Mouse (Mus musculus) lung, embryonic 16.5 days (tissue): Measurements from ENCODE around the gene Rab34. TPM values are rescaled to one million over a fixed set of nuclear protein-coding genes. Genes with fewer than 3 reads are reported as not detected.
A peak's percentile ranks its signal among the peaks of the same experiment; 100 is the strongest.

Source experiments
- ATAC-seq: fragments of 200-750 bp; cut with Nextera tagmentation; 2 replicates; pipeline ENCODE4 v1.8.0; 2017; ENCODE audit warnings: low read depth, mild to moderate bottlenecking, moderate library complexity
- H3K27ac ChIP-seq: fragments of 300-500 bp; sonication (generic); 2 replicates; pipeline ENCODE4 v1.5.1; 2014; ENCODE audit warnings: mild to moderate bottlenecking, control low read depth, low read length
- H3K27me3 ChIP-seq: fragments of 300-500 bp; sonication (generic); 2 replicates; pipeline ENCODE4 v1.6.1; 2014; ENCODE audit warnings: low read depth, low read length, mixed read lengths; ENCODE audit not compliant: control insufficient read depth, insufficient read depth
- H3K36me3 ChIP-seq: fragments of 300-500 bp; sonication (generic); 2 replicates; pipeline ENCODE4 v1.6.1; 2014; ENCODE audit warnings: low read length; ENCODE audit not compliant: control insufficient read depth, insufficient read depth
- H3K4me1 ChIP-seq: fragments of 300-500 bp; sonication (generic); replicated peaks from 2 replicates; pipeline ENCODE4 v1.6.1; 2014; ENCODE audit warnings: low read length, mixed read lengths; ENCODE audit not compliant: control insufficient read depth, insufficient read depth
- H3K4me2 ChIP-seq: fragments of 300-500 bp; sonication (generic); 2 replicates; pipeline ENCODE4 v1.6.1; 2014; ENCODE audit warnings: low read depth, low read length, control low read depth
- H3K4me3 ChIP-seq: fragments of 300-500 bp; sonication (generic); 2 replicates; pipeline ENCODE4 v1.5.1; 2014; ENCODE audit warnings: mild to moderate bottlenecking, low read length, control low read depth
- H3K9ac ChIP-seq: fragments of 300-500 bp; sonication (generic); 2 replicates; pipeline ENCODE4 v1.6.1; 2014; ENCODE audit warnings: low read length, control low read depth
- H3K9me3 ChIP-seq: fragments of 300-500 bp; sonication (generic); 2 replicates; pipeline ENCODE4 v1.6.1; 2016; ENCODE audit warnings: low read length; ENCODE audit not compliant: control insufficient read depth
- WGBS: fragments of 180-500 bp; shearing (Covaris S2); extraction: QIAGEN DNeasy Blood & Tissue Kit; methylation state at CpG from one replicate; pipeline ENCODE4 v1.1.7; 2014; 5-methylcytosine and 5-hydroxymethylcytosine counted together
- polyA plus RNA-seq: library from polyadenylated mRNA; unstranded; fragments of >200 nt; fragmentation: Nextera tagmentation; extraction: Ambion mirVana; gene quantifications from 2 replicates; pipeline ENCODE4 v1.2.1, GENCODE M21; 2015

Gene Rab34
- polyA plus RNA-seq, 1 experiment from 2014 or later = 117 TPM

DNA sequence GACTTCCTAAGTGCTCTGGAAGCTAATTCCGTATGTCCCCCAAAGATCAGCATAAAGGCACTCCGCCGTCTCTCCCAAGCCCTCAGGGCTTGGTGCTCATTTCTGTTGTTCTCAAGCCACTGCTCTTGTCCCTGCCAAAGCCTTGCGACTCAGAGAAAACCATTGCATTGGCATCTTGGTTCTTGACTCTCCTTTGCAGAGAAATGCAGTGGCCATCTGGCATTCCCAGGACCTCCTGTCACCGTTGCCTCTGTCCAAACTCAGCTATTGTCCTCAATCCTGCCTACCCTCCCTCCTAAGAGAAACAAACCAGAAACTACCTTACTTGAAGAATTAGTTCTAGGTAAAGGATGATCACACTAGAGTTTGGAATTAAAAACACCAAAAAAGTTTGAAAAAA, 32.6 kb upstream of the Rab34 start:
- peaks cover 38% of the 10 kb centered on the region for H3K4me1 ChIP-seq
- H3K9ac ChIP-seq = no peak overlapping the region
- 74% methylated on average over 5 of the region's 5 CpGs for WGBS
- H3K9me3 ChIP-seq = no peaks in the 10 kb centered on the region
- ATAC-seq = no peak
- H3K36me3 ChIP-seq = peaks cover 35% of the 10 kb centered on the region
- no peak overlapping the region for H3K4me2 ChIP-seq
- no peak overlapping the region for H3K27ac ChIP-seq
- H3K27me3 ChIP-seq = no peaks in the 10 kb centered on the region
- no peak overlapping the region for H3K4me3 ChIP-seq

DNA sequence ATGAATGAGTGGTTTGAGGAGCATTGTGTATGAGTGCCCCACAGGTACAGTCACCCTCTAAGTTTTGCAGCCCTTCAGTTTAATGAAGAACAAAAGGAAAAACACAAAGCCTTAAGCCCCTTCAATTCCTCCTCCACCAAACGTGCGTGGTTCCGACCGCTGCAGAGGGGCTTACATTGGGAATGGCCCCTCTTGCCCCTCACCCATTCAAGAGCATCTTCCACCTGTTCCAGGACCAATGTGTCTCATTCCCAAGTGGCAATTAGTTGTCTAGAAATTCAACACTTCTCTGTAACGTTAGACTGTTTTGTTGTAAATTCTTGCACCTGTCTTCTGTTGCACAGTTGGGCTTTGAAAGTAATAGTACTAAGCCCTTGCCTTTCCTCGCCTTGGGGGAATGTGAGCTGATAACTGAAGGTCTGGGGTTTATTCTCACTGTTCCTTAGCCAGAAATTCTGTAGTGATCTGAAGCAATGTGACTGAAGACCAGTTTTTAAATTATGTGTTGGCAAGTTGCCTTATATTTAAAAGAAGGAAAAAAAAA, 32.0 kb upstream of the Rab34 start:
- ATAC-seq = no peak
- no peak overlapping the region for H3K9ac ChIP-seq
- no peaks in the 10 kb centered on the region for H3K27me3 ChIP-seq
- peaks cover 39% of the 10 kb centered on the region for H3K4me1 ChIP-seq
- WGBS = 73% methylated on average over 6 of the region's 6 CpGs
- no peak overlapping the region for H3K27ac ChIP-seq
- H3K9me3 ChIP-seq = no peaks in the 10 kb centered on the region
- H3K36me3 ChIP-seq = peaks cover 38% of the 10 kb centered on the region
- no peak overlapping the region for H3K4me3 ChIP-seq
- no peak overlapping the region for H3K4me2 ChIP-seq

DNA sequence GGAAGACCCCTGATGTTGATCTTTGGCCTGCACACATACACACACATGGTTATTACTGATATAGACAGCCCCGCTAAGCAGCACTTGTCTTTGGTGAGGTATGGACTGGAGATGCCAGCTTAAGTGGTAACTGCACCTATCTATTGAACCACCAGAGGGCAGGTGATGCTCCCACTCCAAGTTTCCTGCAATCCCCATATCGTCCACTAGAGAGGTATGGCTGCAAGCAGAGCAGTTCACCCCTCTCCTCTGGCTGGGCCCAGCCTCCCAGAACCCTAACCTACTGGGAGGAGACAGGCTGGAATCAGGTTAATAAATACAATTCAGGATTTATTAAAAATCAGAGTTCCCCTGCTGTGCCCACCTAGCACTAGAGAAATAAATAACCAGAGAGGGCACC, 29.1 kb upstream of the Rab34 start:
- no peak overlapping the region for H3K4me3 ChIP-seq
- 14% methylated on average over 2 of the region's 2 CpGs for WGBS
- no peaks in the 10 kb centered on the region for H3K9me3 ChIP-seq
- H3K4me1 ChIP-seq = peaks cover 37% of the 10 kb centered on the region
- H3K27me3 ChIP-seq = no peaks in the 10 kb centered on the region
- no peak overlapping the region for H3K4me2 ChIP-seq
- peaks cover 44% of the 10 kb centered on the region for H3K36me3 ChIP-seq
- no peak overlapping the region for H3K9ac ChIP-seq
- peak; percentile 32 for ATAC-seq
- 0 out of 2 replicates have a peak overlapping the region, but pooled peaks have one; percentile 20 for H3K27ac ChIP-seq

DNA sequence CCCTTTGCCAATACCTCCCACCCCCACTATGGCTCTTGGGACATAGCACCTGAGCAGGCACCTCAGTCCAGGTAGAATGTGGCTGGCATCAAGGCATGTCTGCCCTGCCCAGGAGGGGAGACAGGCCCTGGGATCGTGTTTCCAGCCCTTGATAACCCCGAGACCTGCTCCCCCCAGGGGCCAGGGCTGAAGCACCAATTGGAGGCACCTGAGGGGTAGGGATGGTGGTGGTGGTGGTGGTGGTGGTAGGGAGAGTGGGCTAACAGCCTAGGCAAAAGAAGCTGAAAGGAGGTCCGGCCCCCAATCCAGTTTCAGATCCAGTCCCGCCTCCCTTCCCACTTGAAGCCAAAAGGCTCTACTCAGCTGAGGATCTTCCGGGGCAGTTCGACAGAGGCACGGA, 28.7 kb upstream of the Rab34 start:
- H3K9ac ChIP-seq = no peak overlapping the region
- H3K4me2 ChIP-seq = no peak overlapping the region
- H3K9me3 ChIP-seq = no peaks in the 10 kb centered on the region
- H3K27ac ChIP-seq = 0 out of 2 replicates have a peak overlapping the region, but pooled peaks have one; percentile 20
- peaks cover 33% of the 10 kb centered on the region for H3K4me1 ChIP-seq
- peaks cover 44% of the 10 kb centered on the region for H3K36me3 ChIP-seq
- no peak overlapping the region for H3K4me3 ChIP-seq
- no peak for ATAC-seq
- WGBS = 52% methylated on average over 7 of the region's 7 CpGs
- H3K27me3 ChIP-seq = no peaks in the 10 kb centered on the region

DNA sequence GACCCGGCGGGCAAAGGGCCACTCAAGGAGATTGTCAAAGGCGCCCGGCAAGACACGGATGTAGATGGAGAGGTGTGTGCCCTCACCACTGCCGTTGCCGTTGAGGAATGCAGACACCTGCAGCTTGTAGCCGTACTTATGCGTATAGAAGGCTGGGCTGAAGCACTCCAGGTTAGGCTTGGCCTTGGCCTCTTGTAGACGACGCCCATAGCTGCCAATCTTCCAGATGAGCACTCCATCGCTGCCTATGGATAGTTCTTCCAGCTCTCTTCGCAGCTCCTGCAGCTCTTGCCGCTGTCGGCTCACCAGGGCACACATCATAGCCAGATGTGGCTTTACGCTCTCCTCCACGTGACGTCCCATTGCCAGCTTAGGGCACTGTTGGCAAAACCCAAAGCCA, 28.1 kb upstream of the Rab34 start:
- H3K4me1 ChIP-seq = peaks cover 32% of the 10 kb centered on the region
- ATAC-seq = no peak
- no peak overlapping the region for H3K27ac ChIP-seq
- no peak overlapping the region for H3K4me2 ChIP-seq
- H3K4me3 ChIP-seq = no peak overlapping the region
- no peaks in the 10 kb centered on the region for H3K27me3 ChIP-seq
- WGBS = 67% methylated on average over 18 of the region's 18 CpGs
- H3K36me3 ChIP-seq = peaks cover 42% of the 10 kb centered on the region
- H3K9me3 ChIP-seq = no peaks in the 10 kb centered on the region
- H3K9ac ChIP-seq = no peak overlapping the region

DNA sequence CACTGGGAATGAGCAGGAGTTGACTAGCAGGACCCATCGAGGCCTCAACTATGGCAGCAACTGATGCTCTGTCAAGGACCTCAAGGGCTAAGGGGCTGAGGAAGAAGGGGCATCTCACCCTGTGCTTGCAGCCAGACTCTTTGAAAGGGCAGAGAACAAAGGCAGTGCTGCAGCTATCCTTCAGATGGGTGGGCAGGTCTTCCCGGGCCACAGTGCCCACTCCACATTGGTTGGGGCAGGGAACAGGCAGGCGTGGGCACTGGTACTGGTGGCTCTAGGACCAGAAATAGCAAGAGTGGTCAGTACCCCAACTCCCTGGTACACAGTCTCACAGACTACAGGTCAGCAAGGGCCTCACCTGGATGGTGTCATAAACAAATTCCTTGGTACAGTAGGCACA, 27.6 kb upstream of the Rab34 start:
- Histone ChIP-seq H3K9me3 (no peaks in the 10 kb centered on the region), H3K4me2 (no peak overlapping the region), H3K36me3 (peaks cover 42% of the 10 kb centered on the region), H3K27me3 (no peaks in the 10 kb centered on the region), H3K9ac (no peak overlapping the region), H3K4me1 (peaks cover 33% of the 10 kb centered on the region), H3K27ac (no peak overlapping the region), H3K4me3 (no peak overlapping the region)
- 69% methylated on average over 3 of the region's 3 CpGs for WGBS
- no peak for ATAC-seq

DNA sequence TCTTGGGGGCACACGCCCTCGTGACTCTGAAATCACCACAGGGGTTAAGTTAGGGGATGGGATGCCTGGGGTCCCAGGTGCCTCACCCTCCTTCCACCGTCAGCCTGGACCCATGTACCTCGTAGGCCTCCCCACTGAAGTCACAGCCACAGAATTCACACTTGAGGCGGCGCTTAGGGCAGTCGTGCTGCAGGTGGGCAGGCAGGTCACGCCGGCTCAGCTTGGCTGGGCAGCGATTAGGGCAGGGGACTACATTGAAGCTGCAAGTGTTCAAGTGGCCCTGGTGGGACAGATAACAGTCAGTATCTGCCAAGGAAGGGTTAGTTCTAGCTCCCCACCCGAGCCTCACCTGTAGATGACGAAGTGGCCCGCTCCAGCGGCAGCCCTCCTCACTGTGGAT, 27.1 kb upstream of the Rab34 start:
- ATAC-seq = no peak
- Histone ChIP-seq H3K4me2 (no peak overlapping the region), H3K4me3 (no peak overlapping the region), H3K27me3 (no peaks in the 10 kb centered on the region), H3K9ac (no peak overlapping the region), H3K4me1 (peaks cover 38% of the 10 kb centered on the region), H3K9me3 (no peaks in the 10 kb centered on the region), H3K36me3 (peaks cover 41% of the 10 kb centered on the region), H3K27ac (no peak overlapping the region; the same call in 1 of the 2 replicates)
- 84% methylated on average over 14 of the region's 14 CpGs for WGBS

DNA sequence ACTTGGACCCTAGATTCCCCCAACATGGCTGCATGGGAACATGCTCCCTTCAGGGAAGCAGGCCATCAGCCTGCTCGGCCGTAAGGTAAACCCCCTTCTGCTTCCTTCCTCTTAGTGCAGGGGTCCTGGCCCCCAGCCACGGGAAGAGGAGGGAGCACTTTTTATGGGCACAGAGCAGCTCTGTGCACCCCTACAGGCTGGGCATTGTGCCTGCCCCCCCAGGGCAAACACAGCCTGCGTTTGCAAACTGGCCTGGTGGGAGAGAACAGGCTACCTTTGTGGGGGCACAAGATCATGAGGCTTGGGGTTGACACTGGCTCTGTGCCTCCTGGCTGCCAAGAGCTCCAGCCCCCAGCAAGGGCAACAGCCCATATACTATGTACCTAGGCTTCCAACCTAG, 26.3 kb upstream of the Rab34 start:
- peak overlapping the region; percentile 92; the same call in 1 of the 2 replicates for H3K9ac ChIP-seq
- H3K4me1 ChIP-seq = peaks cover 46% of the 10 kb centered on the region
- H3K4me3 ChIP-seq = peak overlapping the region; percentile 88; the same call in 1 of the 2 replicates
- ATAC-seq = no peak
- WGBS = 36% methylated on average over 4 of the region's 4 CpGs
- no peaks in the 10 kb centered on the region for H3K27me3 ChIP-seq
- peak overlapping the region; percentile 99 for H3K27ac ChIP-seq
- H3K36me3 ChIP-seq = peaks cover 39% of the 10 kb centered on the region
- H3K9me3 ChIP-seq = no peaks in the 10 kb centered on the region
- peak overlapping the region; percentile 88 for H3K4me2 ChIP-seq

DNA sequence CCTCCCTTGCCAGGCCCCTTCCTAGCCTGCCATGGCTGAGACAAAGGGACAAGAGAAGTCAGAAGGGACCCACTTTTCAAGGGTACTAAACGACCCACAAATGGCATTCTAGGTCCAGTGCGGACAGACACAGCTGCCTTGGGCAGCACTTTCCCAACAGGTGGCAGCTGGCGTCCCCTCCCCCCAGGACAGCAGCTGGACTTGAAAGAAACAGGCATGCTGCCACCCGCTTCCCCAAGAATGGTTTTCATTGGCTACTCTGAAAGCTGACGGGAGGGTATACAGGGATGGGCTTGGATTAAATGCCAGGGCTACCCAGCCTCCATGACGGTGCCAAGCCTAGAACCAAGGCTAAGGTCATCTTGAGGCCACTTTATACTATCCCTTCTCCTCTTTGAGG, 25.7 kb upstream of the Rab34 start:
- H3K27me3 ChIP-seq = no peaks in the 10 kb centered on the region
- WGBS = 44% methylated on average over 6 of the region's 6 CpGs
- H3K36me3 ChIP-seq = peaks cover 37% of the 10 kb centered on the region
- peak overlapping the region; percentile 92 for H3K9ac ChIP-seq
- H3K4me2 ChIP-seq = peak overlapping the region; percentile 88
- H3K9me3 ChIP-seq = no peaks in the 10 kb centered on the region
- ATAC-seq = no peak
- H3K4me1 ChIP-seq = peaks cover 46% of the 10 kb centered on the region
- peak overlapping the region; percentile 99 for H3K27ac ChIP-seq
- H3K4me3 ChIP-seq = peak overlapping the region; percentile 88

DNA sequence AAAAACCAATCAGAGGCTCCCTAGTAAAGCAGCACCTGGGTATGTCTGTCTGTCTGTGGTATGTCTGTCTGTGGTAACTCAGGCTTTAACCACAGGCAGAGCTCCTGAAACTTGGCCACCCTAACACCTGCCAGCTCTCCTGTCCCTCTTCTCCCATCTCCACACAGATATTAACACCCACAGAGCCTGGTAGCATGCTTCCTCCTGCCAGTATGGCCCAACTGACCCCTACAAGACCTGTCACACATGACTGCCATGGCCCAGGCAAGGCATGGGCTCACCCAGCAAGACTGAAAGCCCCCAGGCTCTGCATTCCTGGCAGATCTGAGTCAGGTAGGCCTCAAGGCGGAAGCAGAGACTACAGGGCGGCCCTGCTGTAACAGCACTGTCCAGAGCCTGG, 25.2 kb upstream of the Rab34 start:
- peak overlapping the region; percentile 99 for H3K27ac ChIP-seq
- peak overlapping the region; percentile 92 for H3K9ac ChIP-seq
- 37% methylated on average over 2 of the region's 2 CpGs for WGBS
- H3K9me3 ChIP-seq = no peaks in the 10 kb centered on the region
- H3K4me3 ChIP-seq = peak overlapping the region; percentile 88
- peaks cover 46% of the 10 kb centered on the region for H3K4me1 ChIP-seq
- peaks cover 35% of the 10 kb centered on the region for H3K36me3 ChIP-seq
- peak overlapping the region; percentile 88 for H3K4me2 ChIP-seq
- no peaks in the 10 kb centered on the region for H3K27me3 ChIP-seq
- no peak for ATAC-seq
